ENCODE assay signal across 23 mouse cellular contexts in the genomic region with DNA sequence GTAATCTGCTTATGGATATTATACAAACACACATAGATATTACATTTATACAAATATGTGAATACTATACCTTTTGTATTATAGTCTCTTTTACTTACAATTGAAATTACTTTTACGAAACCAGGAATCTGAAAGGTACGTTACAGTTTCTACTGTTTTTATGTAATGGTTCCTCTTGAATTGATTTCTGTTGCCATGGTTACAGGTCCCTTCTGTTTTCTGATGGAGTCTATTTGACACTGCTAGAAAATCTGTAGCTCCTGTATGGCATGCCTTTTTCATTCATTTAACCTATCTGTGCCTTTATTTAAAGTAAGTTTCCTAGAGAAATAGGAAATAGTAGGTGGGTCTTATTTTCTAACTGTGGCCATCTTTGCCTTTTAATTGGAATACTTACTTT. TPM values are rescaled to one million over a fixed set of nuclear protein-coding genes. Genes with fewer than 3 reads are reported as not detected.
DNase-seq lines count a peak whose midpoint lies in the region; ATAC-seq and TF ChIP-seq lines count a peak whose summit lies in the region.
"Had no signal": no experiment of that assay in that cellular context is flagged by ENCODE, and none has a peak within 500 bp of the region (broad histone marks: within the 10 kb centered on the region; RNA-seq: fewer than 3 reads in every experiment).

No protein-coding gene starts in this region.

- no peaks in the 10 kb centered on the region for H3K4me1 ChIP-seq in forebrain, embryonic 14.5 days (ENCODE audit: control insufficient read depth, insufficient read depth, low read length)
- peaks cover 4% of the 10 kb centered on the region; the same call in 1 of the 2 replicates for H3K4me1 ChIP-seq in forebrain, embryonic 13.5 days
- H3K4me1 ChIP-seq in midbrain, embryonic 16.5 days (ENCODE audit: control insufficient read depth, insufficient read depth, low read length) = peaks cover 10% of the 10 kb centered on the region
- peaks cover 10% of the 10 kb centered on the region for H3K4me1 ChIP-seq in midbrain, embryonic 10.5 days
- H3K4me1 ChIP-seq: embryonic facial prominence, embryonic 13.5 days; intestine, embryonic 15.5 days had no signal

- no peaks in the 10 kb centered on the region for H3K36me3 ChIP-seq in forebrain, embryonic 14.5 days (ENCODE audit: control insufficient read depth, insufficient read depth, low read length)
- H3K36me3 ChIP-seq in forebrain, embryonic 13.5 days (ENCODE audit: poor library complexity, severe bottlenecking) = no peaks in the 10 kb centered on the region
- no peaks in the 10 kb centered on the region for H3K36me3 ChIP-seq in midbrain, embryonic 16.5 days (ENCODE audit: control insufficient read depth, insufficient read depth, low read length)
- no peaks in the 10 kb centered on the region for H3K36me3 ChIP-seq in midbrain, embryonic 10.5 days
- H3K36me3 ChIP-seq: embryonic facial prominence, embryonic 13.5 days; forebrain, embryonic 12.5 days; intestine, embryonic 15.5 days had no signal

- H3K27me3 ChIP-seq in forebrain, embryonic 14.5 days (replicated peaks; ENCODE audit: control insufficient read depth, insufficient read depth, low read length) = no peaks in the 10 kb centered on the region
- H3K27me3 ChIP-seq in forebrain, embryonic 13.5 days = no peaks in the 10 kb centered on the region
- H3K27me3 ChIP-seq in midbrain, embryonic 16.5 days (ENCODE audit: control insufficient read depth, insufficient read depth, low read depth, low read length) = no peaks in the 10 kb centered on the region
- H3K27me3 ChIP-seq in midbrain, embryonic 10.5 days (ENCODE audit: low read depth, poor library complexity, severe bottlenecking) = peaks cover 21% of the 10 kb centered on the region; the same call in 1 of the 2 replicates
- H3K27me3 ChIP-seq: embryonic facial prominence, embryonic 13.5 days; forebrain, embryonic 12.5 days; intestine, embryonic 15.5 days had no signal

- H3K9ac ChIP-seq in forebrain, embryonic 14.5 days (ENCODE audit: low read length) = no peak overlapping the region
- no peak overlapping the region for H3K9ac ChIP-seq in forebrain, embryonic 13.5 days
- H3K9ac ChIP-seq in midbrain, embryonic 16.5 days (ENCODE audit: low read depth, low read length) = no peak overlapping the region
- H3K9ac ChIP-seq: embryonic facial prominence, embryonic 13.5 days; forebrain, embryonic 12.5 days; forebrain, postnatal 0 days; hindbrain, embryonic 14.5 days; intestine, embryonic 15.5 days had no signal

- H3K4me3 ChIP-seq in forebrain, embryonic 14.5 days (ENCODE audit: low read depth, low read length) = no peak overlapping the region
- no peak overlapping the region for H3K4me3 ChIP-seq in forebrain, embryonic 13.5 days
- H3K4me3 ChIP-seq in layer of hippocampus, adult 2 months = no peak overlapping the region
- no peak overlapping the region for H3K4me3 ChIP-seq in midbrain, embryonic 16.5 days (ENCODE audit: low read depth, low read length)
- H3K4me3 ChIP-seq in midbrain, embryonic 10.5 days = no peak overlapping the region
- H3K4me3 ChIP-seq: embryonic facial prominence, embryonic 13.5 days; erythroblast, embryonic 14.5 days; forebrain, embryonic 12.5 days; gastrocnemius, adult 2 months; intestine, embryonic 15.5 days had no signal

- DNase-seq in forebrain, embryonic 14.5 days (ENCODE audit: low spot score) = peak; percentile 42
- no peak for DNase-seq in layer of hippocampus, adult 2 months (ENCODE audit: low spot score in 2 of 2)
- DNase-seq in layer of hippocampus, postnatal 36 days = no peak
- no peak for DNase-seq in midbrain, embryonic 10.5 days (ENCODE audit: low spot score)
- DNase-seq: adrenal gland, adult 8-10 months; adrenal gland, postnatal 25 days; cerebellum, adult 11 months; cerebellum, adult 2 months; cerebellum, adult 9-11 months; cerebellum, postnatal 25 days; forebrain, postnatal 0 days; gastrocnemius, adult 2 months; gastrocnemius, postnatal 14 days; heart, adult 11 months had no signal

- TF ChIP-seq CTCF in layer of hippocampus, adult 2 months (conservative IDR thresholded peaks at IDR 0.05) = no peak

- no peak for ATAC-seq in forebrain, embryonic 14.5 days
- ATAC-seq in forebrain, embryonic 13.5 days = no peak
- ATAC-seq in midbrain, embryonic 16.5 days = 0 out of 2 replicates have a peak, but pooled peaks have one; percentile 46
- ATAC-seq: activated CD4-positive, CD25-positive, alpha-beta regulatory T cell, adult 4 months; forebrain, postnatal 0 days; intestine, embryonic 15.5 days had no signal

- WGBS in forebrain, embryonic 14.5 days = 76% methylated on average over 2 of the region's 2 CpGs
- 65% methylated on average over 2 of the region's 2 CpGs for WGBS in forebrain, embryonic 13.5 days
- WGBS in midbrain, embryonic 16.5 days = 52% methylated on average over 2 of the region's 2 CpGs
- WGBS in midbrain, embryonic 10.5 days = 91% methylated on average over 2 of the region's 2 CpGs

- no peak overlapping the region for H3K27ac ChIP-seq in forebrain, embryonic 14.5 days (ENCODE audit: low read depth, low read length)
- no peak overlapping the region for H3K27ac ChIP-seq in forebrain, embryonic 13.5 days
- peak overlapping the region; percentile 78 for H3K27ac ChIP-seq in layer of hippocampus, adult 2 months
- no peak overlapping the region for H3K27ac ChIP-seq in midbrain, embryonic 16.5 days (ENCODE audit: low read length)
- no peak overlapping the region for H3K27ac ChIP-seq in midbrain, embryonic 10.5 days (replicated peaks)
- H3K27ac ChIP-seq: embryonic facial prominence, embryonic 13.5 days; forebrain, embryonic 12.5 days; gastrocnemius, adult 2 months; intestine, embryonic 15.5 days had no signal

- H3K4me2 ChIP-seq in forebrain, embryonic 14.5 days (ENCODE audit: low read length) = no peak overlapping the region
- H3K4me2 ChIP-seq in forebrain, embryonic 13.5 days = no peak overlapping the region
- H3K4me2 ChIP-seq in midbrain, embryonic 16.5 days (ENCODE audit: low read length) = no peak overlapping the region
- H3K4me2 ChIP-seq: embryonic facial prominence, embryonic 13.5 days; forebrain, embryonic 12.5 days; heart, embryonic 11.5 days; hindbrain, embryonic 14.5 days; intestine, embryonic 15.5 days had no signal

- H3K9me3 ChIP-seq in forebrain, embryonic 14.5 days (replicated peaks; ENCODE audit: control insufficient read depth, low read length) = no peaks in the 10 kb centered on the region
- H3K9me3 ChIP-seq in forebrain, embryonic 13.5 days (replicated peaks) = no peaks in the 10 kb centered on the region
- H3K9me3 ChIP-seq in midbrain, embryonic 16.5 days (replicated peaks; ENCODE audit: control insufficient read depth, low read length, poor library complexity, severe bottlenecking) = no peaks in the 10 kb centered on the region
- H3K9me3 ChIP-seq in midbrain, embryonic 10.5 days (replicated peaks) = no peaks in the 10 kb centered on the region
- H3K9me3 ChIP-seq: embryonic facial prominence, embryonic 13.5 days; forebrain, embryonic 12.5 days; intestine, embryonic 15.5 days had no signal

RNA-seq across cellular contexts. Expression of a gene that starts 56.5 kb away (rescaled TPM):
- 13.3 and 21.0 TPM in 2 replicates for polyA plus RNA-seq in forebrain, embryonic 14.5 days (2014; fragmentation: Nextera tagmentation; extraction: Ambion mirVana)
- 15.3 and 17.4 TPM in 2 replicates for polyA plus RNA-seq in forebrain, embryonic 13.5 days (2015; fragmentation: Nextera tagmentation; extraction: Ambion mirVana)
- total RNA-seq in layer of hippocampus, adult 2 months (2021) = 100 to 1,000 TPM; 130 to 135 TPM
- 100 to 1,000 TPM; 127 to 132 TPM for total RNA-seq in layer of hippocampus, postnatal 36 days (2021)
- polyA plus RNA-seq in midbrain, embryonic 16.5 days (2015; fragmentation: Nextera tagmentation; extraction: Ambion mirVana) = 23.6 and 26.1 TPM in 2 replicates
- 7.7 and 12.4 TPM in 2 replicates for polyA plus RNA-seq in midbrain, embryonic 10.5 days (2016; fragmentation: Nextera tagmentation; extraction: Ambion mirVana)
- polyA plus RNA-seq: erythroblast, embryonic 14.5 days had no signal
